Mouse (Mus musculus): ENCODE data around the gene Klhl18. TPM values are rescaled to one million over a fixed set of nuclear protein-coding genes. Genes with fewer than 3 reads are reported as not detected.

The Klhl18 gene
- total RNA-seq, 4 experiments from 2014 or later = 10.8 to 15.1 (median 12.6) TPM

Other genes with a start within 250 kb of the Klhl18 start
- 10 to 100 TPM; 18.1 to 30.7 (median 25.3) TPM for gene Cspg5, start 232.9 kb downstream of the Klhl18 start, total RNA-seq (2022)
- 10 to 100 TPM; 10.5 to 14.6 (median 12.2) TPM for gene Elp6, start 171.5 kb downstream of the Klhl18 start, total RNA-seq (2022)
- 100 to 1,000 TPM; 110 to 118 (median 116) TPM for gene Scap, start 143.4 kb downstream of the Klhl18 start, total RNA-seq (2022)
- 10 to 100 TPM; 64.0 to 83.9 (median 70.9) TPM for gene Ptpn23, start 68.5 kb downstream of the Klhl18 start, total RNA-seq (2022)
- not detected for gene Ngp, start 56.9 kb downstream of the Klhl18 start, total RNA-seq (2022)
- gene Kif9, start 264 bp upstream of the Klhl18 start, total RNA-seq (2022) = 1 to 10 TPM; 1.4 to 3.6 (median 1.7) TPM
- gene Setd2, start 55.9 kb upstream of the Klhl18 start, total RNA-seq (2022) = 10 to 100 TPM; 62.3 to 89.1 (median 69.2) TPM
- gene Nradd, start 147.8 kb upstream of the Klhl18 start, total RNA-seq (2022) = 10 to 100 TPM; 15.5 to 19.1 (median 16.3) TPM
- 10 to 100 TPM in 2 of 4 experiments, 1 to 10 TPM in 2; 7.7 to 18.1 (median 13.1) TPM for gene Nbeal2, start 177.5 kb upstream of the Klhl18 start, total RNA-seq (2022)
- 10 to 100 TPM; 62.7 to 77.9 (median 68.5) TPM for gene Ccdc12, start 179.8 kb upstream of the Klhl18 start, total RNA-seq (2022)

Measured in adrenal gland, adult 8-10 months (tissue).